Mouse (Mus musculus): ENCODE data around the gene Amer3. TPM values are rescaled to one million over a fixed set of nuclear protein-coding genes. Genes with fewer than 3 reads are reported as not detected.

The Amer3 gene
- total RNA-seq (2023) = not detected

GRCm38 (mm10) chr1:34578851-34579781 lies at the start of gene Amer3:
Amer3 (plus strand) TSS chr1:34579657.

GRCm38 (mm10) chr1:34535043-34535698 lies 44.3 kb upstream of the Amer3 start, which contains the start of gene Cfc1:
Cfc1 (plus strand) TSS chr1:34535648.

GRCm38 (mm10) chr1:34560843-34561242 lies 18.6 kb upstream of the Amer3 start, which contains the start of gene Prss40:
Prss40 (minus strand) TSS chr1:34560943.

Other genes starting within 250 kb of the Amer3 start
- gene Ccdc115, start 140.0 kb upstream of the Amer3 start, total RNA-seq (2023) = 10 to 100 TPM; 22.0 to 23.7 TPM
- gene Imp4, start 139.8 kb upstream of the Amer3 start, total RNA-seq (2023) = 10 to 100 TPM; 61.2 to 64.9 TPM
- 100 to 1,000 TPM; 114 to 135 TPM for gene Ptpn18, start 119.9 kb upstream of the Amer3 start, total RNA-seq (2023)
- gene Prss39, start 81.2 kb upstream of the Amer3 start, total RNA-seq (2023) = 1 to 10 TPM in 1 of 2 experiments, under 1 TPM in 1; 0.52 to 1.4 TPM
- not detected for gene Cfc1, start 44.0 kb upstream of the Amer3 start, total RNA-seq (2023)
- gene Prss40, start 18.7 kb upstream of the Amer3 start, total RNA-seq (2023) = not detected